Mouse (Mus musculus) cortical plate, adult 2 months (tissue): Measurements from ENCODE around the gene Baz2b.

Experiments used
- CTCF ChIP-seq: fragments of 200-500 bp; IDR thresholded peaks from 2 replicates; pipeline ENCODE4 v1.5.1; 2011; ENCODE audit warnings: mild to moderate bottlenecking, control low read depth, low read length; ENCODE audit not compliant: insufficient read depth; ENCODE audit errors: extremely low read depth
- POLR2A ChIP-seq: fragments of 200-500 bp; IDR thresholded peaks from 2 replicates; pipeline ENCODE4 v1.6.1; 2011; ENCODE audit warnings: mild to moderate bottlenecking, low read length, control low read depth; ENCODE audit not compliant: insufficient read depth; ENCODE audit errors: extremely low read depth

DNA sequence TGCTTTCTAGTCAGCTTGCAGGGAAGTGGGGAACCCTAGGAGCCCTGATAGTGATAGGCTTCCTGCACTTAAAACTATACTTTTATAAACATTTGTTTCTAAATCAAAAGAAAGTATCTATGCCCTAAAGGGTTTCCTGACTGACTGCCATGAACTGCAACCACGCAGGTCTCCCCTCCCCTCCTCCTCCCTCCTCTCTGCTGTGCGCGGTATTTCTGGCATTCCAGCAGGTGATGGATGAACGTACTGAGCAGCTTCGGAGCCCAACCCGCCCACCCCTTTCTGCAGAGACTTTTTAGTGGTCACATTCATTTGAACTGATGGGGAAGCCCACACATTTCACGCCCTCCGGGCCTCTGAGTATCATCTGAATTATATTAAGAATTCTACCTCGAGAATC lies 273.3 kb downstream of the Baz2b start:
- TF ChIP-seq POLR2A (no peak), CTCF (no peak)
